Mouse (Mus musculus) adrenal gland (tissue): ENCODE measurements around the gene Wrb.
"Not testable (repeated sequence)": the region's sequence is repeated elsewhere in the genome, so short reads cannot be mapped to it uniquely, and the experiment has no call there.

ENCODE experiments used
- intact Hi-C: fragments of 180-260 bp; cut with DNase I; formaldehyde crosslinking; loops from one replicate; pipeline ENCODE4 v1.15.1; 2025
- long read RNA-seq, 2 experiments: library from polyadenylated mRNA; unstranded; transcript quantifications; one replicate each; pipeline ENCODE4 v2.0.0; 2020; ENCODE audit warnings: borderline replicate concordance in 1 of 2; ENCODE audit not compliant: insufficient replicate concordance in 1 of 2

Gene Wrb
- long read RNA-seq, experiment 1, transcript Wrb-201 (5 exons, 2,495 nt): major isoform, 39 of 69 reads
- long read RNA-seq, experiment 1, partial matches to known transcripts: 1 of 69 reads
- long read RNA-seq, experiment 1, other reads (novel, unspliced or antisense): 27 of 69 reads
- long read RNA-seq, experiment 2, transcript Wrb-201 (5 exons, 2,495 nt): major isoform, 16 of 27 reads
- long read RNA-seq, experiment 2, partial matches to known transcripts: 0 of 27 reads
- long read RNA-seq, experiment 2, other reads (novel, unspliced or antisense): 11 of 27 reads

DNA sequence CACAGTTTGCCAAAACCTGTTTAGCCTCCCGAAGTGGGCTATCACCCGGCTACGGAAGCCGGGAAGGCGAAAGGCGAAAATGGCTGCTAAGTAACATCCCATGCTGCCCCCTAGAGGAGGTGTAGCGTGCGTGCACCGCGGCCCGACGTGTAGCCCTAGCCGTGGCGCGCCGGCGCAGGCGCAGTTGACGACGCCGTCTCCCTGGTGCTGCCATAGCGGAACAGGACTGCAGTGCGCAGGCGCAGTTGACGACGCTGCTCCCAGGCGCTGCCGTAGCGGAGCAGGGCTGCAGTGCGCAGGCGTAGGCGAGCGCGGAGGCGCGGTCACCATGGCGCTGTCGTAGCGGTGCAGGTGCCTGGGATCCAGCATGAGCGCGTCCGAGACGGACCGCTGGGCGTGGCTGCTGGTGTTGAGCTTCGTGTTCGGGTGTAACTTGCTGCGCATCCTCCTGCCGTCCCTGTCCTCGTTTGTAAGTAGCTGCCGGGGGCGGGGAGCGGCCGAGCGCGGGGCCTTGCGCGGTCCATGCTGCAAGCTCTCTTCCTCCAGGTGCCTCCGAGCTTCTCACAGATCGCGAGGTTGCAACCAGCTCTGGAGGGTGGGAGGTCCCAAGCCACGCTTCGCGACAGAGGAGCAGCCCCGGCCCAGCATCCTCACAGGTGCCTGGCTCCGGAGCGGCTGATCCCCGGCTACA, at the start of gene Wrb:
TSS of gene Wrb (plus strand) at position 298 of the 691 bp plus-strand sequence.
- intact Hi-C loops: loop anchor here (10.0 kb wide), 2 partner anchors 60 to 150 kb away; partner anchors contain the start of genes Brwd1 and Psmg1

DNA sequence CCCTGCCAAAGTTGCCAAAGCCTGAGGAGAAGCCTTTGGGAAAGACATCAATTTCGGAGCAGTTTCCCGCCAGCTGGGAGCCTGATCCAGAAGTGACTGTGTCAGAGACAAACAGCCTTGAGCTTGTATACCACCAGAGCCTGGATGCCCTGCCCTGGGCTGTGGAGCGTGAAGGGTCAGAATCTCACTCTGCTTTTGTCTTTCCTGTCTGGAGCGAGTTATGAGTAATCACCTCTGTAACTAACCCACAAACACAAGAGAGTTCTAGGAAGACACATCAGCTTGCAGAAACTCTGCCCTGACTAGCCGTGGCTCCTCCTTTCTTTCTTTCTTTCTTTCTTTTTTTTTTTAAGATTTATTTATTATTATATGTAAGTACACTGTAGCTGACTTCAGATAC, 49.2 kb upstream of the Wrb start:
- intact Hi-C loops: no loop called here

DNA sequence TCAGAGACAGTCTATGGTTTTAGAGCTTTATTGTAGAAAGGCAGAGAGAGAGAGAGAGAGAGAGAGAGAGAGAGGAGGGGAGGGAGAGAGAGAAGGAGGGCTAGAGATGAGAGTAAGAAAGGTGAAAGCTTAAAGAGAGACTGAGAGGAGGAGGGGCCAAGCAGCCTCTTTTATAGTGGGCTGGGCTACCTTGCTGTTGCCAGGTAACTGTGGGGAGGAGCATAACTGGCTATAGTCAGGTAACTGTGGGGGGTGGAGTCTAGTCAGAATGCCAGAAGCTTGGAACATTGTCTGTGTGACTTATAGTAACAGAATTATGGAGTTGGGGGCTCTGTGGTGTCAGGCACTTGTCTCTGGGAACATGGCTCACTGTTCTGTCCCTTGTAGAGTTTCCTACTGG, 47.4 kb upstream of the Wrb start:
- intact Hi-C loops: not testable (repeated sequence)

DNA sequence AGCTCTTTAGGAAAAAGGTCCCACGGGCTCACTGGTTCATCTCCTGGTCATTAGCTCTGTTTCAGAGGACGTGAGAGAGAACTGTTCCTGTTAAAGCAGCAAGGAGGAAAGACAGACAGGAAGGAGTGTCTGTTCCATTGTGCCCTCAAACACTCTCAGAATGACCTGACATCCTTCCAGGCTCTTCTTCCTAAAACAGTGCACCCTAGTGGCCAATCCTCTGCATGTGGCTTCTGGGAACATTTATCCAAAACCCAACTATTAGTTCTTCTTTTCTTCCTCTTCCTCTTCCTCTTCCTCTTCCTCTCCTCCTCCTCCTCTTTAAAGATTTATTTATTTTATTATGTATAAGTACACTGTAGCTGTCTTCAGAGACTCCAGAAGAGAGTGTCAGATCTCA, 42.2 kb upstream of the Wrb start:
- intact Hi-C loops: no loop called here

DNA sequence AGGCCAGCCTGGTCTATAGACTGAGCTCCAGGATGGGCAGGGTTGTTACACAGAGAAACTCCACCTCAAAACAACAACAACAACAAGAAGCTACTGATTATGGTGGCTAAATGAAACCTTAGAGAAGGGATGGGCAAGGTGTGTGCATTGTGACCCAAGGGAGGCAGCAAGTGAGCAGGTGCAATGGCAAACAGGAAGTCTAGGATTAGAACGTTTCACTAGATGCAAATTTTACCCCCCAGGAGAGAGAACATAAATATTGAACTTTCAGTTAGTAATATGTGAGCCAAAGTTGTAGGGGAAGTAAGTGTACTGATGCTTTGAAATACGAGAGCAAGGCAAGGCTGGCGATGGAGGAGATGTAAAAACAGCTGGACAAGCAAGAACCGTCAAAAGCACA, 35.5 kb upstream of the Wrb start:
- intact Hi-C loops: loop anchor here (10.0 kb wide), 1 partner anchor 235 kb away; no protein-coding TSS in a partner anchor

DNA sequence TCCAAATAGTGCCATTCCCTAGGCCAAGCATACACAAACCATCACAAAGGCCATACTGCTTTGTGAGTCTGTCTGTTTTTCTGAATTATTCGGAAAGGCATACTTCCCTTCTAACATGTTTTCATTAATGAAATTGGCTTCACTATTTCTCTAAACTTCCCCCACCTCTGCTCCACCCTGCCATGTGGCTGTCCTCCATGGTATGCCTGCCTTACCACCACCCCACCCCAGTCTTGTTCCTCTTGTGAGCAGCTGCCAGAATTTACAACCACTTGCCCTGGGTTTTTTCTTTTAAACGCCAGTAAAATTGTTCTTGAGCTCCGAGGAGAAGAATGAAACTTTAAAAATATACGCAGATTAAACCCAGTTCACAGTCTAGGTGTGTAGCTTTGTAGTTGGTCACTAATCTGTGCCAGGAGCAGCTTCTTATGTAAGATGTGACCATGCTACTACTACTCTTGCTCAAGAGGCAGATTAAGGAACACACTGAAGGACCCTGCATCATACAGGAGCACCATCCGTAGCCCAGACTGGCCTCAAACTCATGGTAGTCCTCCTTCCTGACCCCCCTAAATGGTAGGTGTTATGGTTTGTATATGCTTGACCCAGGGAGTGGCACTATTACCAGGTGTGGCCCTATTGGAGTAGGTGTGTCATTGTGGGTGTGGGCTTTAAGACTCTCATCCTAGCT, 34.4 kb upstream of the Wrb start:
- intact Hi-C loops: loop anchor here (10.0 kb wide), 1 partner anchor 234 kb away; no protein-coding TSS in a partner anchor

DNA sequence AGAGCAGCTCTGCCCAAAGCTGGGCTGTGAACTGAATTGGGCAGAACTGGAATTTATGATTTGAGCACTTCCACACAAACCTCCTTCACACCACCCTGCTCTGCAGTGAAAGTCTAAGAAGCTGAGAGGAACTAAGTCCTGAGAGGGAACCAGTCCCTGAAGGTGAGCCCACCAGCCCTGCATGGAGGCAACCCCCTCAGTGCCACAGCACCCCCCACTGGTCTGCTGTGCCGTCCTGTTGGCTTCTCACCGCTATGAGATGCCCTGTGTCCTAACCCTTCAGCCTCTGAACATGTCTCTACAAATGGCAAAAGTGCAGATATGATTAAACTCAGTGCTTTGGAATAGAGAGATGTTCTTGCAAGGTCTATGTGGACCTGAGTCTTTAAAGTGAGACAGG, 32.4 kb upstream of the Wrb start:
- intact Hi-C loops: loop anchor here (10.0 kb wide), 1 partner anchor 232 kb away; no protein-coding TSS in a partner anchor

DNA sequence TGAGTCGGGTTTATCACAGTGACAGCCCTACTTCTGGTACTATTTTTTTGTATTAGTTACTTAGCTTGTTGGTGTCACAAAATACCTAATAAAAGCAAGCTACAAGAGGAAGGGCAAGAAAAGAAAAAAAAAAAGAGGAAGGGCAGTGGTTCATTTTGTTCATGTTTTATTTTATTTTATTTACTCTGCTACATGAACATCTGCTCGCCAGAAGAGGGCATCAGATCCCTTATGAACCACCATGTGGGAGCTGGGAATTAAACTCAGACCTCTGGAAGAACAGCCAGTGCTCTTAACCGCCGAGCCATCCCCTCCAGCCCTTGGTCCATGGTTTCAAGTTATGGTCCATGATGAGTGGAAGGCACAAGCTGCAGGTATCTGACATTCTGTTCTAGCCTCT, 30.5 kb upstream of the Wrb start:
- intact Hi-C loops: loop anchor here (10.0 kb wide), 1 partner anchor 230 kb away; no protein-coding TSS in a partner anchor

DNA sequence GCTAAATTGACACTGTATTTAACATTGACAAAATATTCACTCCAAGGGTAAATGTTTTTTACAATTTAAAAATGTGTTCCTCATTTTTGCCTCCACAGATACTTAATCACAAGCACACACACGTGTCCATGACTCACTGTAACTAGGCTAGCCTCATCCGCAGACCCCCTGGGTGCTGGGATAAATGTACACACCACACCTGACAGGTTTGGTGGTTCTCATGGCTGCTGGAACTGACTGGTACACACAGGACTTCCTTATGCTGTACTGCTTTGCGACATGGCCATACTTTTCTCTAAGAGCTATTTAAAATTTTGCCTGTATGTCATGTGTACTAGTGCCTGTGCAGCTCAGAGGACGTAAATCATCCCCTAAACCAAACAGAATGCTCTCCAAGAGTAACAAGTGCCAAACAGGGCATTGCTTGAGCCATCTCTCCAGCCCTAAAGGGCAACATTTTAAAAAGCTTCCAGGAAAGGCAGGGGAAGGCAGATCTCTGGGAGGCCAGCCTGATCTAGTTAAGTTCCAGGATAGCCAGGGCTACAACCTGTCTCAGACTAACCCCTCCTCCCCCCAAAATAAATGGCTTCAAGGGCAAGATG, 25.1 kb upstream of the Wrb start:
- intact Hi-C loops: no loop called here

DNA sequence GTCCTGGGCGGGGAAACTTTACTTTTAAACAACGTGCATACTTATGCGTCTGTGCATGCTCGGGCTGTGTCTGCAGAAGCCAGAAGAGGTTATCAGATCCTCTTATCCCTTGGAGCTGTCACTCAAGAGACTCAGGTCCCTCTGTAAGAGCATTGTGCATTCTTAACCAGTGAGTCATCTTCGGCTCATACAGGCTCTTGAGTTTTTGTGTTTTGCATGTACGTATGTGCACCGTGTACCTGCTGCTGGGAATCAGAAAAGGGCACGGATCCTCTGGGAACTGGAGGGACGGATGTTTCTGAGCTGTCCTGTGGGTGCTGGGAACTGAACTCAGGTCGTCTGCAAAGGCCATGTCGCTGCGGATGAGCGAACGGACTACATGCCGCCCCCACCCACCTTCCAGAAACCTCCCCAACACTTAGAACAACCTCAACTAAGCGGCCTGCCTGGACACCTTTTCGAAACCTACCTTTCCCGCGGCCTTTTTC, 18.5 kb upstream of the Wrb start:
- intact Hi-C loops: no loop called here

DNA sequence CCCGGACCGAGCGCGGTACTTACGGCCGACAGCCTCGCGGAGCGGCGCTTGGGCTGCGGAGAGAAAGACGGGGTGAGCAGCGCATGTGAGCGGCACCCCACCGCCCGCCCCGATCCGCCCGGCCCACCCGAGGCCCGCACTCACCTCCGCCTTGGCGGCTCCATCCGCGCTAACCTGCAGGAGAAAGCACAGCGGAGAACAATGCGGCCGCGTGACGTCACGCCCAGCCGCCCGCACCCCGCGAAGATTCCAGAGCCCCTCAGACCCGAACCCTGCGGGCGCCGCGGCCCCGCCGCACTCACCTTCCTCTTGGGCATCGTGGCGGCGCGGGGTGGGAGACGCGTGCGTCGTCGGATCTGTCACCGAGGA, 17.9 kb upstream of the Wrb start:
- intact Hi-C loops: no loop called here

DNA sequence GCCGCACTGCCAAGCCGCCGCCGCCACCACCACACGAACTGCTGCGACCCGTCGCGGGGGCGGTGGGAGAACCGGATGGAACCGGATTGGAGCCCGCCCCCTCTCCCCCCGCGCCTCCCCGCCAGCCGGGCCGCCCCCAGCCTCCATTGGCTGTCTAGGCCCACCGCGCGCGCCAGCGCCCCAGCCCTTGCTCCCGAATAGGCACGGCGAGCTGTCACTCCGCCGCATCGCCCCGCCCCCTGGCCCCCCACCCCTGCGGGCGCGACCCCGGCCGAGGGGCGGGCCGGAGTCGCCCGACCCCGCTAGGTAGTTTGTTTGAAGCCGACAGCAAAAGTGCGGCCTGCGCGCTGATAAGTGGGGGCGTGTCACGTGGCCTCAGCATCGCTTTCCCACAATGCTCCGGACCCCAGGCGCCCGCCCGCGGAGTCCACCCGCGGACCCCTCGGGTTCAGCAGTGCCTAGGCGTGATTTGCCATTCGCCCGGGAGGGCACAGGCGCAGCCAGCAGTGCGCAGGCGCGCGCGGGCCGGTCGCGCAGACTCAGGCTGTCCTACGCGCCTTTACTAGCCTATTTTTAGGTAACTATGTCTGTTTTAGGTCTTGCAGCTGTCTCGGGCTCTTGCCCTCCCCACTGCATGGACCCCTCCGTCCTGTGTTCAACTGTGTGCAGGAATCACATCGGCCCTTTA, 17.4 kb upstream of the Wrb start, which contains the start of gene Hmgn1:
TSS of gene Hmgn1 (minus strand) at position 73 of the 688 bp plus-strand sequence.
- intact Hi-C loops: no loop called here

DNA sequence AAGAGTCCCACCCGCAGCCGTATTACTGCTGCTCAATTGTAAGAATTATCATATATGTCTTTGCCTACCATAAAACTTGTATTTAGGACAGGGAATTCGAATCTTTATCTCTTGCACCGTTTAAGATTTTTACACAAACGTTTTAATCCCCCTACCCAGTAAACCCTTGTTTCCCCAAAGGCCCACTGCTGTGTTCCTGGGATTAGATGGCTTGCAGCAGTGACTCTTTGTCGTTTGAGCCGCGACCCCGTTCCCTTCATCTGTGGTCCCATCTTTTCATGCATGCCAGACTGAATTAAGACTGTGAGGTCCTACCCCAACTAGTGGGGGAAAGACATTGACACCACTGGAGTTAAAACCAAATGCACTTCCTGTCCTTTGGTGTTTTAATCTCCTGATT, 16.7 kb upstream of the Wrb start:
- intact Hi-C loops: no loop called here

DNA sequence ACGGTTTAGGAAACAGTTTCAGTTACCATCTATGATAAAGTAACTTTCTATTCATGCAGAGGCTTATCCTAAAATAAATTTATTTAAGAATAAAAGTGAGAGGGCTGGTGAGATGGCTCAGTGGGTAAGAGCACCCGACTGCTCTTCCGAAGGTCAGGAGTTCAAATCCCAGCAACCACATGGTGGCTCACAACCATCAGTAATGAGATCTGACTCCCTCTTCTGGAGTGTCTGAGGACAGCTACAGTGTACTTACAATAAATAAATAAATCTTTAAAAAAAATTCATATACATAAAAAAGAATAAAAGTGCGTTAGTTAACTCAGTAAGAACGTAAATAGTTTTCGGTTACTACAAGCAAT, 478 bp upstream of the Wrb start:
- intact Hi-C loops: loop anchor here (10.0 kb wide), 2 partner anchors 60 to 150 kb away; partner anchors contain the start of genes Brwd1 and Psmg1

DNA sequence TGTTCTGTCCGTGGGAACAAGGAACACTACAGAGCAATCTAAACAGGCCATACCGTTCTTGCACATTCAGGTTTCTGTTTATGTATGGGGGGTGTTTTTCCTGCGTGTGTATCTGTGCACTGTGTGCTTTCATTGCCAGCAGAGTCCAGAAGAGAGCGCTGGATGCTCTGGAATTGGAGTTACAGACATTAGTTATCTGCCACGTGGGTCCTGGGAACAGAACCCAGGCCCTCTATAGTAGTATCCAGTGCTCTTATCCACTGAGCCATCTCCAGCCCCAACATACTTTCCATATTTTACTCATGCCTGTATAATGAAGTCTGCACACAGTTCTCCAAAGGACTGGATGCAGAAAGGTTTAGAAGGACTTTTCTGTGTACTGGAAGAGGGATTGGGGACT, 607 bp downstream of the Wrb start:
- intact Hi-C loops: loop anchor here (10.0 kb wide), 2 partner anchors 61 to 151 kb away; partner anchors contain the start of genes Brwd1 and Psmg1

DNA sequence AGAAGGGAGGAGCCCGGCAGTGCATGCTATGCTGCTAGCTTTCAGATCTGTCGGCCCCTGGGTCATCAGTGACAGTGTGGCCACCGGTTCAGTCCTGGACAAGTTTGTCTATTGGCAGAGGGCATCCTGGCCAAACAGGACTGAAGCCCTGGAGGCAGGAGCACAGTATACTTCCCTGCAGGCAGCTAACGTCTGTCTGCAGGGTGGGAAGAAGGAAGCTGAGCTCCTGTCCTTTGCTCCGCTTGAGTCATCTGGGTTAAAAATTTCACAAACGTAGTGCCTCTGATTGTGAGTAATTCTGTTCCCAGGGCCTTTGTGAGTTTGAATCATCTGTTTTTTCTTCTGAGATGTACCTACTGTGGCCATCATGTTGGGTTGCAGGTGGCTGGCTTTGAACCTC, 3.6 kb downstream of the Wrb start:
- intact Hi-C loops: loop anchor here (10.0 kb wide), 2 partner anchors 64 to 154 kb away; partner anchors contain the start of genes Brwd1 and Psmg1

DNA sequence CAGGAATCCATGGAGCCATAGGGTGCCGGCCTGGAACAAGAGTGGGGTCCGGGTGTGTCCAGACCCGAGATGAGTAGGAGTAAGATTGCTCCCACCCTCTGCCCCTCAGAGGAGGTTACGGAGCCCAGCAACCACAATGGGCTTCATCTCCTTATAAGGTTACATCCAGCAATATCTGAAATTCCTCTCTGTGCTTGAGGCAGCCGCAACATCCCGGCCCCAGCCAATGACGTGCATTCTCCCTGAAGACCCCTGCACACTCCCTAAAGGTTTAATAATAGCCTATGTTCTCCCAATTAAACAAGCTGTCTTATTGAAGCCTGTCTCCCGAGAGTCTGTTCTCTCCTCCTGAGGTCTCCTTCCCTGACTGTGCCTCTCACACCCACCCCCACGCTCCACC, 4.1 kb downstream of the Wrb start:
- intact Hi-C loops: loop anchor here (10.0 kb wide), 2 partner anchors 65 to 155 kb away; partner anchors contain the start of genes Brwd1 and Psmg1

DNA sequence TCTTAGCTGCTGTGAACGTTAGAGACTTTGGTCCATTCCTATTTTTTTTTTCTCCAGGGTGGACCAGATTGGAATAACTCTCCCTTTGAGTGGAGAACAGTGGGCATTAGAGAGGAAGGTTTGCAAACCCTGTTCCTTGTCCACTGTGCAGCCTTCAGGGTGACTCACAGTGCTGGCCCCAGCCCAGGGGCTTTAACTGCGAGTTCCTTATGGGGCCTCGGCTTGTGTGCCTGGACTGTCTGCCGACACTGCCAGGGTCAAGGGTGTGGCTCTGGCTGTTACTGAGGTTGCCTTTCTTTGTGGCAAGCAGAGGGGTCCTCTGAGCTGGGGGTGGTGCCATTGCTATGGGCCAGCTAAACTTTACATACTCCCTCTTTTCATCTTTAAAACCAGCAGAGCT, 5.8 kb downstream of the Wrb start:
- intact Hi-C loops: no loop called here

DNA sequence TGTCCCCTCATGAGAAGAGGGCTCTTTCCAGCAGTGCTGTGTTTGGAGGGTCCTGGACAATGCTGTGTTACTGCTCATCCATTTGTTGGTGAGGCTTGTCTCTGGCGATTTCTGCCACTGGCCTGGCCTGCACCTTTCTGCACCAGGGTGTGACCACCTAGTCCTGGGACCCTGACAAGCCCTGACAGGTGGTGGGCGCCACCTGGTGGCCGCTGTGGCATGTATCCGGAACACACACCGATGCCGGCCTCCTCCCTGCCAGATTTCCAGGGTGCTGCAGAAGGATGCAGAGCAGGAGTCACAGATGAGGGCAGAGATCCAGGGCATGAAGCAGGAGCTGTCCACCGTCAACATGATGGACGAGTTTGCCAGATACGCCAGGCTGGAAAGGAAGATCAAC, 6.3 kb downstream of the Wrb start:
- intact Hi-C loops: no loop called here

DNA sequence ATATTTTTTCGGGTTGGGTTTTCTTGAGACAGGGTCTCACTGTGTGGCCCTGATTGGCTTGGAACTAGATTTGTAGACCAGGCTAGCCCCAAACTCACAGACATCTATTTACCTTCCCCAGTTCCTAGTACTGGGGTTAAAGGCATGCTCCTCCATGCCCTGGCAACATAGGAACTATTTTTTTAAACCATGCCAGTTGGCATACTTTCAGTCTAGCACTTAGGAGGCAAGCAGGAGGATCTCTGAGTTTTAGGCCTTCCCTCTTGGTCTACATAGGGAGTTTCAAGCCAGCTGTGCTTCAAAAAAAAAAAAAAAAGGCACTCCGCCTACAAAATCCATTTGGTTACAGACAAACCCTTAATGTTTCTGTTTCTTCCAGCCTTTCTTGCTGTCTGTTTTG, 9.3 kb downstream of the Wrb start:
- intact Hi-C loops: no loop called here

DNA sequence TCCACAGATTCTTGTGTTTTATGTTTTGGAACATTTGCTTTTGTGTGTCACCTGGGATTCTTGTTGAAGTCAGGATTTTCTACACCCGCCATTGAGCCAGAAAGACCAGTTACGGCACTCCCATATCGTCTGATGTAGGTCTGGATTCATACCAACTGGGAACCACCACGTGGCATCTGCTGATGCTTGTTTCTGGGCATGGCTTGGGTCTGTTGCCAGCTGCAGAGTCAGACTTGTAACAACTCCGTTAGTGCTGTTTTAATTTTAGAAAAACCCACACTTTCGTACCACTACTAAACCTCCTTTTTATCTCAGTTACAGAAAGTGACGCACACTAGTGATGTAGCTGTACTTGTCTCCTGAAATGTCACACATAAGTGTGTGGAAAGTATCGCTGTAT, 10.8 kb downstream of the Wrb start:
- intact Hi-C loops: no loop called here
